Mouse (Mus musculus) neural tube, embryonic 12.5 days (tissue): ENCODE measurements around the gene Gm21861. TPM values are rescaled to one million over a fixed set of nuclear protein-coding genes. Genes with fewer than 3 reads are reported as not detected.
"Not testable (repeated sequence)": the region's sequence is repeated elsewhere in the genome, so short reads cannot be mapped to it uniquely, and the experiment has no call there.

Experiments used
- ATAC-seq: fragments of 200-750 bp; cut with Nextera tagmentation; 2 replicates; pipeline ENCODE4 v1.8.0; 2017; ENCODE audit warnings: low read depth, mild to moderate bottlenecking, moderate TSS enrichment, moderate library complexity; ENCODE audit not compliant: low FRiP score
- H3K27ac ChIP-seq: fragments of 300-500 bp; sonication (generic); 2 replicates; pipeline ENCODE4 v1.5.1; 2016
- H3K27me3 ChIP-seq: fragments of 300-500 bp; sonication (generic); replicated peaks from 2 replicates; pipeline ENCODE4 v1.6.1; 2016; ENCODE audit warnings: mild to moderate bottlenecking
- H3K36me3 ChIP-seq: fragments of 300-500 bp; sonication (generic); 2 replicates; pipeline ENCODE4 v1.6.1; 2016; ENCODE audit warnings: mild to moderate bottlenecking
- H3K4me1 ChIP-seq: fragments of 300-500 bp; sonication (generic); 2 replicates; pipeline ENCODE4 v1.6.1; 2016
- H3K4me2 ChIP-seq: fragments of 300-500 bp; sonication (generic); replicated peaks from 2 replicates; pipeline ENCODE4 v1.6.1; 2016; ENCODE audit warnings: mild to moderate bottlenecking
- H3K4me3 ChIP-seq: fragments of 300-500 bp; sonication (generic); 2 replicates; pipeline ENCODE4 v1.5.1; 2016
- H3K9ac ChIP-seq: fragments of 300-500 bp; sonication (generic); 2 replicates; pipeline ENCODE4 v1.6.1; 2016; ENCODE audit warnings: mild to moderate bottlenecking
- H3K9me3 ChIP-seq: fragments of 300-500 bp; sonication (generic); 2 replicates; pipeline ENCODE4 v1.6.1; 2016; ENCODE audit warnings: mild to moderate bottlenecking
- WGBS: fragments of 180-500 bp; shearing (Covaris S2); methylation state at CpG from one replicate; pipeline ENCODE4 v1.1.7; 2016; 5-methylcytosine and 5-hydroxymethylcytosine counted together
- polyA plus RNA-seq: library from polyadenylated mRNA; unstranded; fragments of >200 nt; fragmentation: Nextera tagmentation; extraction: Ambion mirVana; gene quantifications from 2 replicates; pipeline ENCODE4 v1.2.1, GENCODE M21; 2016

Gene Gm21861
- polyA plus RNA-seq, result not detected in 2 replicates

DNA sequence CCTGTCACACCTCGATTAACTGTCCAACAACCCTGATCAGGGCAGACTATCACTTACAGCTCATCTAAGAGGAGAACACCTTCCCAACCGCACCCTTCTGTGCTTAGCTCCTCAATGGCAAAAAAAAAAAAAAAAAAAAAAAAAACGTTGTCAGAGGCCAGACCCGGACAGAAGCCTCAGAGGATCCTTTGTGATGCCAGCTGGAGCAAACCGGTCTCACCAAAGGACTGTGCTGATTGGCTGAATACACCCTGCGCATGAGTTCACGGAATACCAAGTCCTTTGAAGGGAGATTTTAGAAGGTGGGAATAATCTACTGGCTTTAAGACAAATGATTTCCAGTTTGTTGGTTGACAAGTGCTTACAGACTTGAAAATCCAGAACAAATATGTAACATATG lies at the start of gene Gm21861:
Gene Gm21861, minus strand, starts transcription at position 101 of the 400 bp plus-strand sequence.
- not testable (repeated sequence) for H3K9me3 ChIP-seq, ATAC-seq, H3K27me3 ChIP-seq, H3K4me3 ChIP-seq, H3K36me3 ChIP-seq, H3K27ac ChIP-seq, H3K4me2 ChIP-seq, H3K9ac ChIP-seq, H3K4me1 ChIP-seq
- no CpG with 5 or more reads among the region's 7 CpGs for WGBS
